Mouse (Mus musculus) spleen, adult 2 months (tissue): ENCODE results near the gene Otop3.

Experiments used
- CTCF ChIP-seq: fragments of 200-500 bp; IDR thresholded peaks from 2 replicates; pipeline ENCODE4 v1.5.1; 2011; ENCODE audit warnings: mild to moderate bottlenecking, inconsistent platforms; ENCODE audit not compliant: insufficient read depth, insufficient read length, insufficient replicate concordance; ENCODE audit errors: extremely low read depth
- POLR2A ChIP-seq: fragments of 200-500 bp; IDR thresholded peaks from 2 replicates; pipeline ENCODE4 v1.6.1; 2011; ENCODE audit warnings: low read depth, low read length, inconsistent platforms

GRCm38 (mm10) chr11:115303167-115303566 is 31.4 kb upstream of the Otop3 start:
- no peak for TF ChIP-seq POLR2A
- TF ChIP-seq CTCF, result no peak
